Comparison of ENCODE assay signal across 9 mouse cellular contexts in the genomic region with DNA sequence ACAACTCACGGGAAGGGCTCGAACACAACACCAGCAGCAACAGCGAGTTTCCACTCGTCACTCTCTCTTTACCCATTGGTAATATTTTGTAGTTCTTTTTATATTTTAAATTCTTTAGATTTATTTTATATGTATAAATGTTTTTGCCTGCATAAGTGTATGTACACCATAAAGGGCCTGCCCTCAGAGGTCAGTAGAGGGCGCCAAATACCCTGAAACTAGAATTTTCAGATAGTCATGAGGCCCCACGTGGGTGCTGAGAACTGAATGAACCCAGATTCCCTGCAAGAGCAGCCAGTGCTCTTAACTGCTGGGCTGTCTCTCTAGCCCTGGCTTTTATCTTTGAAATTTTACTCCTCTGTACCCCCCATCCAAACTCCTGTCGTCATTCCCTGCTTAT.
DNase-seq lines count a peak whose midpoint lies in the region; ATAC-seq and TF ChIP-seq lines count a peak whose summit lies in the region.
"Had no signal": no experiment of that assay in that cellular context is flagged by ENCODE, and none has a peak within 500 bp of the region (broad histone marks: within the 10 kb centered on the region; RNA-seq: fewer than 3 reads in every experiment).

No protein-coding gene starts in this region.

- TF ChIP-seq CTCF in lung, embryonic 14.5 days (IDR thresholded peaks at IDR 0.05; ENCODE audit: low read depth), result peak; percentile 20; the same call in 1 of the 2 replicates

- H3K9ac ChIP-seq in lung, embryonic 14.5 days, result no peak overlapping the region

- DNase-seq in cerebellum, postnatal 10 days, result peak; percentile 35 to 48
- DNase-seq in cerebellum, postnatal 36 days, result no peak
- peak; percentile 67 for DNase-seq in lung, embryonic 14.5 days
- no peak for DNase-seq in lung, postnatal 36 days
- peak; percentile 68 for DNase-seq in embryo, embryonic 10.5 days (ENCODE audit: low spot score)
- peak; percentile 31 to 58 for DNase-seq in thymus, postnatal 10 days (ENCODE audit: low spot score in 2 of 2)
- no peak for DNase-seq in adrenal gland, adult 18-20 months (ENCODE audit: low spot score in 2 of 2)
- DNase-seq in layer of hippocampus, adult 9-11 months, result no peak
- DNase-seq: lung, adult 18-20 months had no signal

- 65% methylated on average over 7 of the region's 7 CpGs for WGBS in lung, embryonic 14.5 days

- H3K4me2 ChIP-seq in lung, embryonic 14.5 days, result no peak overlapping the region

- 0 out of 2 replicates have a peak, but pooled peaks have one; percentile 16 for ATAC-seq in lung, embryonic 14.5 days (ENCODE audit: insufficient read depth)

- no peaks in the 10 kb centered on the region for H3K9me3 ChIP-seq in lung, embryonic 14.5 days (ENCODE audit: low read depth, low read length)

- H3K4me3 ChIP-seq in lung, embryonic 14.5 days (ENCODE audit: low read depth, low read length), result no peak overlapping the region

- no peak overlapping the region for H3K27ac ChIP-seq in lung, embryonic 14.5 days (ENCODE audit: low read depth)

- no peaks in the 10 kb centered on the region for H3K27me3 ChIP-seq in lung, embryonic 14.5 days (ENCODE audit: insufficient read depth, low read length)

- peaks cover 13% of the 10 kb centered on the region for H3K4me1 ChIP-seq in lung, embryonic 14.5 days (ENCODE audit: insufficient read depth)

- H3K36me3 ChIP-seq in lung, embryonic 14.5 days (ENCODE audit: insufficient read depth), result no peaks in the 10 kb centered on the region

Comparison
In these comparisons a context has a peak if more than half of its experiments do, and no peak if none do; other contexts are left out.
1. DNase-seq: peak in cerebellum, postnatal 10 days (2 of 2), lung, embryonic 14.5 days (single experiment), embryo, embryonic 10.5 days (single experiment) and thymus, postnatal 10 days (2 of 2); none in cerebellum, postnatal 36 days (0 of 2), lung, postnatal 36 days (single experiment), adrenal gland, adult 18-20 months (0 of 2) and layer of hippocampus, adult 9-11 months (single experiment).